Mouse (Mus musculus) liver, postnatal 0 days (tissue): ENCODE measurements around the gene Wdr59.

ENCODE experiments used
- CTCF ChIP-seq: sonication (generic); IDR thresholded peaks from 2 replicates; pipeline ENCODE4 v1.5.1; 2016; ENCODE audit warnings: antibody characterized with exemption, low read depth
- EP300 ChIP-seq: IDR thresholded peaks from 2 replicates; pipeline ENCODE4 v1.6.1; 2016; ENCODE audit warnings: antibody characterized with exemption, low read depth, mild to moderate bottlenecking

- no peak for TF ChIP-seq CTCF
- no peak for TF ChIP-seq EP300
Measured at GRCm38 (mm10) chr8:111493176-111493575, 28.7 kb downstream of the Wdr59 start.
